Mouse (Mus musculus): ENCODE measurements around the gene Utp6. TPM values are rescaled to one million over a fixed set of nuclear protein-coding genes. Genes with fewer than 3 reads are reported as not detected.

The Utp6 gene
- total and polyA plus RNA-seq, 3 experiments = 78.8 to 148 (median 117) TPM

DNA sequence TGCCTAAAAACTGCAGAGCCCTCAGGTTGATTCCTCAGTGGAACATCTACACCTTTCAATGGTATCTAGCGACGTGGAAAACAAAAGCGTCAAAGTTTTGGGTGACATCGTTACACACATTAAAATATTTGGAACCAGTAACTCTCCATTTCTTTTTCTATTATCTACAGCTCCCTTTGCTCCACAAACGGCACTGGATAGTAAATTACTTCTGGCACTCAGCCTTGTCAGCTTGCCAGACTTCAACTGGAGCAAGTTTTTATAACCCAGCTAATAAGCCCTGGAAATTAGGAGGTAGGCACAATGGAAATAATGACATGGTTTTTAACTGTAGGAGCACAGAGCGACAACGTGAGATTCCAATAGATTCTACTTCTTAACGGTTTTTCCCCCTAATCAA, 3.7 kb upstream of the Utp6 start:
- in situ Hi-C loops (cut with MboI; ENCODE audit: low pct_ligation_motif_present, low pct_unique_long_range_greater_than_20kb, low sequenced_read_pairs) (no loop called here), dilution Hi-C loops (cut with MboI; ENCODE audit: extremely low pct_ligation_motif_present, extremely low pct_unique_long_range_greater_than_20kb, low sequenced_read_pairs) (no loop called here)
- peaks cover 11% of the 10 kb centered on the region for H3K79me2 ChIP-seq (replicated peaks; ENCODE audit: control insufficient read depth, extremely low read depth, insufficient read depth, poor library complexity, severe bottlenecking)
- H3K27ac ChIP-seq (ENCODE audit: insufficient read depth, low read depth) = no peak overlapping the region
- no peak overlapping the region for H3K4me3 ChIP-seq (replicated peaks in 1 of 3; ENCODE audit: low read depth in 2 of 3, low read length in 2 of 3, poor library complexity in 1 of 3)
- no peaks in the 10 kb centered on the region for H3K9me3 ChIP-seq (replicated peaks; ENCODE audit: low read length)
- no peak overlapping the region for H3K9ac ChIP-seq (ENCODE audit: insufficient read depth, low read depth)
- TF ChIP-seq USF2 (conservative IDR thresholded peaks at IDR 0.05; ENCODE audit: low read depth, low read length) = no peak
- no peak for TF ChIP-seq ZKSCAN1 (IDR thresholded peaks at IDR 0.05; ENCODE audit: borderline replicate concordance, low read depth, low read length)
- TF ChIP-seq ELF1 (IDR thresholded peaks at IDR 0.05; ENCODE audit: low read depth, low read length) = no peak
- TF ChIP-seq MAX (IDR thresholded peaks at IDR 0.05; ENCODE audit: low read length) = no peak
- no peak for TF ChIP-seq NRF1 (IDR thresholded peaks at IDR 0.05; ENCODE audit: low read depth, low read length)
- no peak for TF ChIP-seq IRF4 (IDR thresholded peaks at IDR 0.05; ENCODE audit: low read depth, low read length)
- TF ChIP-seq MYC (IDR thresholded peaks at IDR 0.05; ENCODE audit: low read depth, low read length) = no peak
- no peak for TF ChIP-seq ZMIZ1 (IDR thresholded peaks at IDR 0.05; ENCODE audit: low read depth, low read length)
- TF ChIP-seq TCF12 (IDR thresholded peaks at IDR 0.05; ENCODE audit: low read depth, low read length) = no peak
- no peak for TF ChIP-seq SMC3 (IDR thresholded peaks at IDR 0.05; ENCODE audit: low read depth, low read length)
- DNase-seq (ENCODE audit: extremely low read depth) = no peak
- H3K27me3 ChIP-seq (replicated peaks) = peaks cover 2% of the 10 kb centered on the region
- peak overlapping the region; percentile 14; the same call in 1 of the 2 replicates for H3K4me2 ChIP-seq (ENCODE audit: insufficient read depth, low read depth, poor library complexity, severe bottlenecking)
- peaks cover 0 to 21% of the 10 kb centered on the region in 2 experiments; a peak in 2 of 4 replicates for H3K4me1 ChIP-seq (ENCODE audit: control insufficient read depth in 1 of 2, insufficient read depth in 2 of 2)
- H3K36me3 ChIP-seq (replicated peaks in 1 of 2; ENCODE audit: control insufficient read depth in 1 of 2, insufficient read depth in 1 of 2, low read length in 1 of 2) = no peaks in the 10 kb centered on the region

DNA sequence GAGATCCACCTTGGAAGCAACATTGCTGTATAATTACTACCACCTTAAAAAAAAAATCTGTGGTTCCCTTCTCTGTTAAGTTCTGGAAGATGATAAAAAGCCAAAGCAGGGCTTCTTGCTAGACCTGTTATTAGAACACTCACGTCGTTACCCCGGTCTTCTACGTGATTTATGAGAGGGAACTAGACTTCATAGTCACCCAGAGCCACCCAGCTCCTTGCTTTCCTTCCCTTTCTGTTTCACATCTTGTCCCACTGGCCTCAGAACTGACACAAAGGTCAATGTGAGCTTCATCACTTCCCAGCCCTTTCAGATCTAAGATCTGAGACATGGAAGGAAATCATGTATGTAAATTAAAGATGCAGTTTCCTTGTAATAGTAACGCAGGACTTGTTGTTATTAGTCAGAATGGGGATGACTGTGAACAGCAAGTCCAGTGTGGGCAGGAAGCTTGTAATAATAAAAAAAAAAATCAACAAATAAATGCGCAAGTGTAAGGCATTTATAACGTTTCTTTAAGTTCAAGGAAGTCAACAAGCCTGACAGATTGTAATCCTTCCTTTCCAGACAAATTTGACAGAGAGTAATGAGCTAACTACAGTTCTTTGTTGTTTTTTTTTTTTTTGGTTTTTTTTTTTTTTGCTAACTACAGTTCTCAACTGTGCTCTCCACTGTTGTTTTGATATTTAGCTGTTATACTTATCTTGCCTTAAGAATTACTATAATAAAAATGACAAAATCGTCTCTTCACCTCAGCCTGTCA, 1.2 kb upstream of the Utp6 start:
- H3K4me2 ChIP-seq (ENCODE audit: insufficient read depth, low read depth, poor library complexity, severe bottlenecking) = peak overlapping the region; percentile 34; the same call in 1 of the 2 replicates
- H3K9ac ChIP-seq (ENCODE audit: insufficient read depth, low read depth) = peak overlapping the region; percentile 92; the same call in 1 of the 2 replicates
- H3K27me3 ChIP-seq (replicated peaks) = peaks cover 2% of the 10 kb centered on the region
- H3K9me3 ChIP-seq (replicated peaks; ENCODE audit: low read length) = no peaks in the 10 kb centered on the region
- TF ChIP-seq TBP (conservative IDR thresholded peaks at IDR 0.05; ENCODE audit: low read depth, low read length) (0 out of 2 replicates have a peak, but pooled peaks have one; percentile 19), ZNF384 (IDR thresholded peaks at IDR 0.05; ENCODE audit: low read depth, low read length) (peak; percentile 79), E2F4 (IDR thresholded peaks at IDR 0.05; ENCODE audit: insufficient replicate concordance, low read depth, low read length) (no peak)
- dilution Hi-C loops (cut with MboI; ENCODE audit: extremely low pct_ligation_motif_present, extremely low pct_unique_long_range_greater_than_20kb, low sequenced_read_pairs) (no loop called here), in situ Hi-C loops (cut with MboI; ENCODE audit: low pct_ligation_motif_present, low pct_unique_long_range_greater_than_20kb, low sequenced_read_pairs) (no loop called here)
- H3K4me3 ChIP-seq (replicated peaks in 1 of 3; ENCODE audit: low read depth in 2 of 3, low read length in 2 of 3, poor library complexity in 1 of 3) = peak overlapping the region in 1 of 3 experiments; percentile 97
- H3K27ac ChIP-seq (ENCODE audit: insufficient read depth, low read depth) = no peak overlapping the region
- H3K79me2 ChIP-seq (replicated peaks; ENCODE audit: control insufficient read depth, extremely low read depth, insufficient read depth, poor library complexity, severe bottlenecking) = peaks cover 27% of the 10 kb centered on the region
- H3K4me1 ChIP-seq (ENCODE audit: control insufficient read depth in 1 of 2, insufficient read depth in 2 of 2) = peaks cover 0 to 38% of the 10 kb centered on the region in 2 experiments; a peak in 2 of 4 replicates
- peak; percentile 35 for DNase-seq (ENCODE audit: extremely low read depth)
- peaks cover 10 to 21% of the 10 kb centered on the region in 2 experiments for H3K36me3 ChIP-seq (replicated peaks in 1 of 2; ENCODE audit: control insufficient read depth in 1 of 2, insufficient read depth in 1 of 2, low read length in 1 of 2)
